Mouse (Mus musculus) thymus, postnatal 0 days (tissue): ENCODE measurements around the gene Fam3b. TPM values are rescaled to one million over a fixed set of nuclear protein-coding genes. Genes with fewer than 3 reads are reported as not detected.

Experiments
- DNase-seq: peaks from one replicate; pipeline ENCODE4 v3.0.0-alpha.2; 2015; ENCODE audit warnings: low spot score
- polyA plus RNA-seq: library from polyadenylated mRNA; unstranded; fragments of >200 nt; fragmentation: Nextera tagmentation; extraction: Ambion mirVana; gene quantifications from 2 replicates; pipeline ENCODE4 v1.2.1, GENCODE M21; 2015

Gene Fam3b
- 0.47 TPM in 1 of 2 replicates, not detected in the other for polyA plus RNA-seq

DNA sequence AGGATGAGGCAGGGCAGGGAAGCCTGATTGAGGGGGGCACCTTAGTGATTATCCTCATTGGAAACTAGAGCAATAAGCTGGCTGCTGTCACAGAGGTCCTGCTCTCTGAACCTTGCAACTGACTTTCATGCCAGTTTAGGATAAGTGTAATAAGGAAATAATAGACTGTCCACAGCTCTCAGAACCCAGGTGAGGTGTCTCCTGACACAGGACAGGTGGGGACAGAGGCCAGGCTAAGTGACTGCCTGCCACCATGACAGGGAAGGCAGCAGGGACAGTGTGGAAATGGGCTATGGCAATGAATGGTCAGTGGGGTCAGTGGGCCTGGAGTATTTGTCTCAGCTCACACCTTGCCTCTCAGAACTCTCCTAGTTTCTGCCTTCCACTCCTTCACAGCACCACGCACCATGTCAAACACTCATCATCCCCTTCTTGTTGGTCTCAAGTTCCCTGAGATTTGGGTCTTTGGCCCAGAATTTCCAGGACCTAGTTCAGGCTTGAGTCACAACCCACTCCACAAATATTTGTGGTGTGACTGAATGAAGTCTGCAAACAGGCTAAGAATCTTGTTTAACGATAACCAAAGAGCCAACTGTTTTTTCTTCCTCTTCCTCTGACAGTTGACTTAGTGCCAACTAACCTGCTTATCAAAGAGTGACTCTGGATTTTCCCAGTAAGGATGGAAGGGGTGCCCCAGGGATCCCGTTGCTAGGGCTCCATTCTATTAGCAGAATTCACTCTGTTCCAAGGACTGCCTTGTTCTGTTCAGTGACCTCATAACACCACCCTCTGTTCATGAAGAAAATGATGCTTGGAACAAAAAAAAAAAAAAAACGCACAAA, at the start of gene Fam3b:
Gene Fam3b (minus strand): TSS at position 718 of the 842 bp plus-strand sequence.
- no peak for DNase-seq

DNA sequence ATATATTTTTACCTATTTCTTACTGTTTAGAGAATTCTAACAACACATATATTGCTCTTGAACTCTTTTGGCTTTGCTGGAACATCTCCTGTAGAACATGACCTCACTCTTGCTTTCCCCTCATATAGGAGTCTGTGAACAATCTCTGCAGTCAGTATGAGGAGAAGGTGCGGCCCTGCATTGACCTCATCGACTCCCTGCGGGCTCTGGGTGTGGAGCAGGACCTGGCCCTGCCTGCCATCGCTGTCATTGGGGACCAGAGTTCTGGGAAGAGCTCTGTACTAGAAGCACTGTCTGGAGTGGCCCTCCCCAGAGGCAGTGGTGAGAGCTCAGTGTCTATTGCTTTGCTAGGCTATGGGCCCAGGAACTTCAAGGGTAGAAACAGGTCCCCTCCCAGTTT, 29.7 kb upstream of the Fam3b start:
- DNase-seq = no peak

DNA sequence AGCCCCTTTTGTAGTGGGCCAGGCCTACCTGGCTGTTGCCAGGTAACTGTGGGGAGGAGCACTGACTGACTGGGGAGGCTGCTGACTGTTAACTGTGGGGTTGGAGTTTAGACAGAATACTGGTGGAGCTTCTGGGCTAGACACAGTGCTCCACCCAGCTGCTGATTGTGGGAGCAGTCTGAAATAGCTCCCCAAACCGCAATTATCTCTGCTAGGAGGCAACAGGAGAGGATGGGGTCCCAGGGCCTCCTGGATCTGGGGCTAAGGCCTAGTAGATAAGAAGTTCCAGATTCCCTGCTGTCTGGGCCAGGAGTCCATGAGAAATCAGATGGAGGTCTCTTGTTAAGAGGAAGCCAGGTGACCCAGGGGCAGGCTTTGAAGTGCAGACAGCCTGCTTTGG, 22.2 kb upstream of the Fam3b start:
- no peak for DNase-seq

DNA sequence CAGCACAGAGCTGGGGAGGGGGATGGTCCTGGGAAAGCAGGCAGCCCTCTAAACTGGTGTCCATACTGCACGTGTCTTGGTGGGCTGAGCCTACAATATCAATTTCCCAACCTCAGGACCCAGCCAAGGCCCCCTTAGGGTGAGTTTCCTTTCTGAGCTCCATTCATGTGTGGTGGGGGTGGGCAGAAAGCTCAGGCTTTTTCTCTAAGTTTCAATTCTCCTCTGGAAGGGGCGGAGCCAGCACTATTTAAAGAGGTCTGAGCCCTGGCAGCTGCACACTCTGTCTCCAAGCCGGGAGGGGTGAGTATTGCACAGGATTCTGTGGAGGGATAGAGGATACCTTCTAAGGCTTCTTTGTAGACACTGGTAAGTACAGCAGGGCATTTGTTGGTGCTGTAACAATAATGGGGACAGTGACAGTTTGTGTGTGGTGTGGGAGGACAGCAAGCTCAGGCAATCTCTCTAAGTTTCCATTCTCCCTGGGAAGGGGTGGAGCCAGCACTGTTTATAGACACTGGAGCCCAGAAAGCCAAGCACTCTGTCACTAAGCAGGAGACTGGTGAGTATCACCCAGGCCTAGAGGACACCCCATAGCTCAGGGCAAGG, 21.3 kb upstream of the Fam3b start:
- peak; percentile 65 for DNase-seq

DNA sequence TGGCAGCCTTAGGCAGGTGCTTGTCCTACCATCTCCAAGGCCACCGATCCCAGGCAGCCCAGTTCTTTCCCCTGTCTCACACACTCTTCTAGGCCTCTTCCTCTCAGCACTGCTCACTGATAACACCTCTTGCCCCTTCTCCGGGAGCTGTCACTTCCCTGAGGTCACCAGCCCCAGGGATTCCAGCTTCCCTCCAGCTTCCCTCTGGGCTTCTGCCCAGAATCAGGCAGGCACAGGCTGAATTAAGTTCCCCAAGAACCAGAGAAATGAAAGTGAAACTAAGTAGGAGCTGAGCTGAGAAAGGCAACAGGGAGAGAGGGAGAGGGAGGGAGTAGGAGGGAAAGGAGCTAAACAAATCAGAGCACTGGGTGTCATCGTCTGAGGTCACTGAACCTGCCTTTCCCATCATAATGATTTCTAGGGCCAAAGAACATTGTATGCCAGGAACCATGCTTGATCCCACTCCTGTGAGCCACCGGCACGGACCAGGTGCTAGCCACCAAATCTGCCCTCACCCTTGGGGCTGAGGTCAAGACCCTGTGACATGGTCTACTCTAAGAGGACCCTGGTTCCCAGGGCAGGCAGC, 20.4 kb upstream of the Fam3b start:
- DNase-seq = peak; percentile 25

DNA sequence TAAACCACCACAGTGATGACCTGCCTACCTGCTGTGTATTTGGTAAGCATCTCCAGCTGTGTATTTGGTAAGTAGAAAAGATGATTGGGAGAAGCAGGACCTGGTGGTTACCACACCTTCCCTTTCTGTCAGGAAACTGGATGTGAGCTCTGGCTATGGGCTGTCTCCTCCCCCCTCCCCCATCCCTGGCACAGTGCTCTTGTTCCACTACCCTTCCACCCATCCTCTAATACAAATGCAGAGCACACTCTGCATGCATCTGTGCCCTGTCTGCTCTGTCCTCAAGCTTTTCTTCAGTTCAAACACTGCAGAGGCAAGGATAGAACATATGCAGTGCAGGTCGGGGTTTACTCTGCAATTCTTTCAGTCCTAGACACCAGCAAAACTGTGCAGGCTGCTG, 19.8 kb upstream of the Fam3b start:
- DNase-seq = no peak

DNA sequence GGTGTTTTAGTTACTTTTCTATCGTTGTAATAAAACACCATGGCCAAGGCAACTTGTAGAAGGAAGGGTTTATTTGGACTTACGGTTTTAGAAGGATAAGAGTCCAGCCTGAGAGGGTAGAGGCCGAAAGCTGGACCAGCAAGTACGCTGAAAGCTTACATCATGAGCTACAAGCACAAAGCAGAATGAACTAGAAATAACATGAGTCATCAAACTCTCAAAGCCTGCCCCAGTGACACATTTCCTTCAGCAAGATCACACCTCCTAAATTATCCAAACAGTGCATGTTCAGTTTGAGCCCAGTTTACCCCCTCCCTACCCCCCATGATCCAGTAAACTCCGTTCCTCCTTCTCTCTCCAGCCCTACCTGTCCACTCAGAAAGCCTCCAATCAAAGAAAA, 19.1 kb upstream of the Fam3b start:
- no peak for DNase-seq

DNA sequence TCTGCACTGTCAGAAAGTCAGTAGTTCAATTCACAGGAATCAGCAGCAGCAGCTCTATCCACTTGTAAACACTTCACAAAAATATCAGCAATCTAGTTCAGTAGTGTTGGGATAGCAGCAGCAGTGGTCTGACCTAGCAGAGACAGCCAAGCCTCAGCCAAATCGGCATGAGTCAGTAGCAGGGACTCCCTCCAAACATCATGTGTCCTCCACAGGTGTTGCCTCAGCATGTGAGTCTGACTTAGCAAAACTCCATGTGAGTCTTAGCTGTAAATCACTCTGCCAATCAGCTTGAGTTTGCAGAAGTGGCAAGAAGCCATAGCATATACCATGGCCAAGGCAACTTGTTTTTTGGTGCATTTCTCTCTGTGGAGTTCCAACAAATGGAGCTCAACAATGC, 18.5 kb upstream of the Fam3b start:
- DNase-seq = no peak

DNA sequence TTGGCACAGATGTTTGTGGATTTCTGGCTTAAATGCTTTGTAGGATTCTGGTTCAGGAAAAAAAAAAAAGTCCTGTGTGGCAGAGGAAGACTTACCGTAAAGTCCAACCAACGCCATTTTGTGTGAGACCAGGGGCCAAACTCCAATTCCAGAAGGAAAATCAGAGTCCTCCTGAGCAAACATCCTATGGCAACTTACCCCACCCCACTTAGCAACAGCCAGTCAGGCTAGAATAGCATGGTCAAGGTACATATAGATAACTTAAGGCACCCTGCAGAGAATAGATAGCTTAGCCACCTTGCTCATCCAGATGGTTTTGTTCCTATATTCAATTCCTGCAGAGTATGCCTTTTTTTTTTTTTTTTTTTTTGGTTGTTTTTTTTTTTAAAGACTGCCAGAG, 14.6 kb upstream of the Fam3b start:
- no peak for DNase-seq

DNA sequence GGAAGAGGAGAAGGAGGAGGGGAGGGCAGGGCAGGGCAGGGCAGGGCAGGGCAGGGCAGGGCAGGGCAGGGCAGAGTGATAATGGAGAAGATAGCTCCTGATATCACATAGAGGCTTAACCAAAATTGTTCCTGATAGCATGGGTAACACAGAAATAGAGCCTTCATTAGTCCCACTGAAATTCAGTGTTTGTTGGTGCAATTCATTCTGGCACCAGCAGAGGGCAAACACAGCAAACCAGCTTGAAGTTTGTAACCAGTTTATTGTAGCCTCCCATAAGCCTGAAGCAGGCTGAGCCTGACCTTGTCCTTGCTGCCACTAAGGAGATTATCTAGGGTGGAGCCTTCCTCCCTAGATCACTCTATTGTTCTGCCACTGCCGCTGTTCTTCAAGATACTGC, 8.4 kb upstream of the Fam3b start:
- peak; percentile 56 for DNase-seq

DNA sequence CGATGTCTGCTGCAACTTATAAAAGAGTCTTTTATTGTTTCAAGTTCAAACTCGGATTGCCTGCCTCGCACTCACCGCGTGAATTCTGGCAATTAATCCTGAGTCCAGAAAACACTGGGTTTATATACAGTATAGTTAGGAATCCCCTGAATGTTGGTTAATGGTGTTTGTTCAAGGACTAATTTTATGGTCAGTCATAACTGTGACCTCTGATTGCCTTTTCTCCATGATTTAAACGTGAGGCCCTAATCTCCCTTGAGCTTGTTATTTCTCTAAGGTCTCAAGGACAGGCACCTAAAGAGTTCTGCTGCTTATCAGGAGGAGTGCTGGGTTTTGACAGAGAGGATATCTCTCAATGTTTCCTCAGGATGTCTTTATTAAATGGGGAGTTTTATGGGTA, 7.4 kb upstream of the Fam3b start:
- DNase-seq = no peak

DNA sequence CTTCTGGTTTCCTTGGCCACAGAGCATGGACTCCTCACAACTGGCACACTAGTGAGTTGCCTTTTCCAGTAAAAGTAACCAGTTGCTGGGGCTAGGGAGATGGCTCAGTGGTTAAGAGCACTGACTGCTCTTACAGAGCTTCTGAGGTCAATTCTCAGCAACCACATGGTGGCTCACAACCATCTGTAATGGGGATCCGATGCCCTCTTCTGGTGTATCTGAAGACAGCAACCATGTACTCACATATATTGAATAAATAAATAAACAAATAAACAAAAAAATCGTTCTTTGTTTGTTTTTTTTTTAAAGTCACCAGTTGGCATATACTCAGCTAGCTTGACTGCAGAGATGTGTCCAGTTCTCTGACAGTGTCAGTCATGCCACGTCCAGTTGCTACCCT, 1.7 kb upstream of the Fam3b start:
- no peak for DNase-seq

DNA sequence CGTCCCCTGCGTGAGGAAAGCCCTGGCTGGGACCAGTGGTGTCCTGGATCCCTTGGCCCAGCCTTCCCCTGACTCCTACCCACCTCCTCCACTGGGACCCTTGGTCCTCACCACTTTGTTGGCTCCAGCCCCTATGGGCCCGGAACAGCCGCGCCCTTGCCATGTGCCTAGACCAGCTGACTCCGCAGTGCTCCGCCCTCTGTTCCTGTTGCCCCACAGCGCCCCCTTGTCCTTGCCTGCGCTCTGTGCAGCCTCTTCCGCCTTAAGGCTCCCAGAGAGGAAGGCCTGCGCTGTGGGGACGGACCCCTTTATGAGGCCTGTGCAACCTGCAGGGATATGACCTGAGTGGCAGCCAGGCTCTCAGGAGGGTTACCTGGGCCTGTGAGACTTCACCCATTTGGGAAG, 2.3 kb downstream of the Fam3b start:
- no peak for DNase-seq

DNA sequence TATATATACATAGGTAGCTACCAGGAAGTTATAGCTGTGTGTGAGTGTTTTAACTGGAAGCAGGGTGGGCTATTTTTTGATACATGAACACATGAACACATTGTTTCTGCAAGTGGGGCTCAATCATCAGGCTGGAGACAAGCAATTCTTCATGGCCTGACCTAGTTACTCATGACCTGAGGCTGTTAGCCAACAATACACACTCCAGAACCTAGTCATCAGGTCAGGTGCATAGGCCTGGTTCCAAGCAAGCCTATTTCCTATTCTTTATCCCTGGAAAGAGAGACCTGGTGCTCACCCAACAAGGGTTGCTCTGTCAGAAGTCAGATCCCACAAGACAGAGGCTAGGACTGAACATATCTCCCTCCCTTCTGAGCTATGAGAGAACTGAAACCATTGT, 3.1 kb downstream of the Fam3b start:
- no peak for DNase-seq

DNA sequence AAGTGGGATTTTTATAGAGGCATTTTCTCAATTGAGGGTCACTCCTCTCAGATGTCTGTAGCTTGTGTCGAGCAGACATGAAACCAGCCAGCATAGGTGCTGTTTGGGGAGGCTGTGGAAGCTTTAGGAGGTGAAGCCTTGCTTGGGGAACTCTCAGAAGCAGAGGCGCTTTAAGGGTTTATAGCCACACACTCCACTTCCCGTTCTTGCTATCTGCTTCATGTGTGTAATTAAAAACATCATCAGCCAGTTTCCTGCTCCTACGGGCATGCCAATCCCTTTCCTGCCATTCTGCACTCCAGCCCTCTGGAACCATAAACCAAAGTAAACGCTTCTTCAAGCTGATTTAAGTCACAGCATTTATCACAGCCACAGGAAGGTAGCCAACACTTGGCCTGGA, 3.8 kb downstream of the Fam3b start:
- no peak for DNase-seq

DNA sequence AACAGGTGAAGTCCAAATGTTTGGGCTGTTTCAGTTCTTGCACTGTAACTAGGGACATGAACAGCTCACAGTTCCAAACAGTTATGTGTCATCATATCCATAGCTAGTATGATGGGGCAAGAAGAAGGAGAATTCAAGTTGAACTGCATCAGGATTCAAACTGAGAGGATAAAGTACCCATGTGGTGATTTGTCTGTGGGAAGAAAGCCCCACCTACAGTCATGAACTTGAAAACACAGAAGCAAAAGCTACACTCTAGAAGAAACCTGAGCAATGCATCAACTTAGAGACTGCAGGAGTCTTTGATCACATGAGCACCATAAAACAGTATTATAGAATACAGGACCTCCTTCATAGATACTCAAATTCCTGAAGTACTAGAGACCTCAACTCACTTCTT, 6.8 kb downstream of the Fam3b start:
- DNase-seq = no peak

DNA sequence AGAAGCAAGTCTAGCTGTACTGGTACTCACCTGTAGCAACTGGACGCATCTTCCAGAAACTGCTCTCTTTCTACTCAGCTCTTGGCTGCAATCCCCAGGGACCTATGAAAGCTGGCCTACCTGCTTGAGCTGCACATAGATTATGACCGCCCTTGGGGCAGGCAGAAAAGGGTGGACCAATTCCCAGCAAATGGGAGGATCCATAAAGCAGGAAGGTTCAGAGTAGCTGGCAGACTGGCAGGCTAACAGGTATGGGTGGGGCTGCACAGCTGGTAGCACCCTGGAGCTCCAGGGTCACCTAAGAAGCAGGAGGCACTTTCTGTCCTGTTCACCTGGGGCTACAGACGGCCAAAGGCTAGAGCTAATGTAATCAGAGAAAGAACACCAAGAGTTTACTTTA, 9.8 kb downstream of the Fam3b start:
- DNase-seq = no peak

DNA sequence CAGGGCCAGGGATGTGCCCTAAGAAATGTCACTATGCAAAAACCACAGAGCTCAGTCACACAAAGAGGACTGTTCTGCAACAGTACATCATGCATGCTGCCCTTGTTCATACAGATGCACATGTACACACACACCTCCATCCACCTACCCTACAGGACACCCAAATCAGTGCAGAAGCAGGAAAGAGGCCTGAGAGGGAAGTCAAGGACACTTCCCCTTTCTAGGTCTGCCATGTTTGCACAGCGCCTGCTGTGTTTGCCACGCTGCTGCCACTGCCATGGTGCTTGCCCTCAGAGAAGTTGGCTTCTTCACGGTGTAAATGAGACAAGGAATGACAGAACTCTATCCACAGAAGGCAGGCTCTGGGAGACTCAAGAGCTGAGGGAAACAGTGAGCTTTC, 10.8 kb downstream of the Fam3b start:
- no peak for DNase-seq

DNA sequence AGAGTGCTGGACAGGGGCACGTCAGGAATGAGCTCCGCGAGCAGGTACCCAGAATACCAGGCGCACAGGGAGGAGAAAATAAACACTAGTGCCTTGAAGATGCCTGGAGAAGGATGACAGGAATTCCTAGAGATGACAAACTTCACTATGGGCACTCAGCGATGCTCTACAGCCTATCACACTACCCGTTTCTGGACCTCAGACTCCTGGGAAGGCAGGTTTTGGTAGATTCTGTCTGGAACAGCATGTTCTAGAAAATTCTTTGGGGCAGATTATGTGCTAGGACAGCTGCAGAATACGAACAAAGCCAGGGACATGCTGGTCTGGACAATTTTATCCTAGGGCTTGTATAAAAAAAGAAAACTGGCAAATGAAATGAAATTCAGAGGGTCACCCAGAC, 13.7 kb downstream of the Fam3b start:
- no peak for DNase-seq

DNA sequence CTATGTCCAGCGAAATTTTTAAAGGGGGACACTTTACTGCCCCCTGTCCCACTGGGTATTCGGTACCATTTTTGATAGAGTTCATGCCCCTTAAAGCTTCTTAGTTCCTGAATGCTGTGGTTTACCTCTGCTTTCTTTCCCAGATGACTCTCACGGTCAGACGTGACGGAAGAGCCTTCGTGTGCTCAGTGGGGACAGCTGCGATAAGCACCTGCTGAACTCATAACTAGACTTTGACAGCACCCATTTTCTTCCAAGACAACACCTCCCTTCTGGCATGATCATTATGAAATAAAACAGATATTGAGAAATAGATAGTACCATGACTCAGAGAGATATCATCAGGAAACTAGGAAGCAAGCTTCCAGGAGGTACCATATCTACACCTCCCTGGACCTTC, 15.2 kb downstream of the Fam3b start:
- no peak for DNase-seq

DNA sequence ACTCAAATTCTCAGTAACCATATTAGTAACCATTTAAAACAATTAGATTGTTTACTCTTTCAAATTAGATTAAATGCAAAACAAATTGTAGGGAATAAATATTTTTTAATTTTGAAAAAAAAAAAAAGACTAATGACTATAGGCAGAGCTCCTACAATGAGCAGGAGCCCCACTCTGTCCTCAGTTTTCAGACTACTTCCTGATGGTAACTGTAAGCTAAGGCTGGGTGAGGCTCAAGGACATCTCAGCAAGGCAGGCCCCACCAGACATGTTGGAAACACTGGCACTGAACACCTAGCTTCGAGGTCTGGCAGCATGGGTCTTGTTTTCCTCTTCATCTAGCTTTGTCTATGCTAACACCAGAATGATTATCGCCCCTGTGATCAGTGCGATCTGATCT, 16.5 kb downstream of the Fam3b start:
- DNase-seq = no peak

DNA sequence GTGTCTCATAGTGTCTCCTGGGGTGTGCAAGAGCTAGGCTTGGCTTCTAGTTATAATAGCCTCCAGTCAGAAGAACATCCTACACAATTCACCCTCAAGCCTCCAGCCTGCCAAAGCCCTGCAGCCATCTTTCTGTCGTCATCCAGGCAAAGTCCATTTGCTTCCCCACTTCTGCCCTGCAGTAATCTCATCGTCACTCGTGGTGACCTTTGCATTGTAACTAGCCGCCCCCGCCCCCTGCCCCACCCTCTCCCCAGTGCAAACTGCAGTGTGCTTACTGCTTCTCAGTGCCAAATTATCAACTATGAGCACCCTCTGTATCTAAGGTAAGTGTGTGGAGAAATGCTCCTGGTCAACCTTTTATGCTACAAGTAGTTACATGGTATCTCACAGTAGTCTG, 16.9 kb downstream of the Fam3b start:
- no peak for DNase-seq

DNA sequence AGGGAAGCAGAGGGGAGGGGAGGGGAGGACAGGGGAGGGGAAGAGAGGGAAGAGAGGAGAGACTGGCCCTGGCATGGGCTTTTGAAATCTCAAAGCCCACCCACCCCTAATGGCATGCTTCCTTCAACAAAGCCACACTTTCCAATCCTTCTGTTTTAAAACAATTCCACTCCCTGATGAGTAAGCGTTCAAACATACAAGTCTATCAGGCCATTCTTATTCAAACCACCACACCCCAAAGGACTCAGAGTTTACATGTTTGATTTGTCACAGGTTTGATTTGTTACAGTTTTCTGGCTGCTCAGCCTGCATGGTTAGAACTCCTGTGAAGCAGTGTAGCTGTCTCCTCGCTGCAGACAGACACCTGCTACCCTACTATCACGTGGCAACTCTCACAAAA, 18.6 kb downstream of the Fam3b start:
- no peak for DNase-seq
